Mouse (Mus musculus): Measurements from ENCODE around the gene Fam19a2. TPM values are rescaled to one million over a fixed set of nuclear protein-coding genes. Genes with fewer than 3 reads are reported as not detected.

Gene Fam19a2
- total RNA-seq, 2 experiments from 2014 or later: not detected

DNA sequence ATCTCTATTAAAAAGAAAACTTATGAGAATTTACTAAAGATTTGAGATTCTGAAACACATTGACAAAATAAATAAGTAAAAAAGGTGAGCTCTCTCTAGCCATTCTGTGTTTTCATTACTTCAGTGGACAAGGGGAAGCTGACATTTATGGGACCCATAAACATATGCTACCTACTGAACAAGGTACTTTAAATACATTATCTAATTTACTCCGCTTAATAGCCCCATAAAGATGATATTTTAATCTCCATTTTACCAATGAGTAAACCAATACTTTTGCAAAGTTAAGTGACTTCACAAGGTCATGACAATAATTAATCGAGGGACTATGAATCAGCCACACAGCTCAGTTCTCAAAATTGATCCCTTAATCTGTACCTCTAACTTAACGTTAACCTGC is 443.2 kb downstream of the Fam19a2 start:
- ATAC-seq (ENCODE audit: poor library complexity, severe bottlenecking): no peak

DNA sequence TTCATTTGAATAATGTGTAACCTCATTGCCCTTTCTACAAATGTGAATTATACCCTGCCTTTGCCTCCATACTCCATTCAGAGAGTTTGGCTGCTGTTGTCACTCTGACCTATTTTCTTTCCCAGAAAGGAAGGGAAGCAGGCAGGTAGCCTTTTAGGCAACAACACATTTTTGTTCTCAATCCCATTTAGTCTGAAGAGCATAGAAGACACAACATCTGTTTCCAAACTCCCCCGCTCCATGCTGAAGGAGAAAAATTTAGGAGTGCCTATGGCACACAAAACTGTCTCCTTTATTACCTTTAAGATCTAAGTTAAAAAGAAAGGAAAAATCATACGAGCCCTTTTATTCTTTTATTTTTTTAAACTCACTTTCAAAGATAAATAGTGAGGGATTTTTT is 446.9 kb downstream of the Fam19a2 start:
- ATAC-seq (ENCODE audit: poor library complexity, severe bottlenecking): no peak

DNA sequence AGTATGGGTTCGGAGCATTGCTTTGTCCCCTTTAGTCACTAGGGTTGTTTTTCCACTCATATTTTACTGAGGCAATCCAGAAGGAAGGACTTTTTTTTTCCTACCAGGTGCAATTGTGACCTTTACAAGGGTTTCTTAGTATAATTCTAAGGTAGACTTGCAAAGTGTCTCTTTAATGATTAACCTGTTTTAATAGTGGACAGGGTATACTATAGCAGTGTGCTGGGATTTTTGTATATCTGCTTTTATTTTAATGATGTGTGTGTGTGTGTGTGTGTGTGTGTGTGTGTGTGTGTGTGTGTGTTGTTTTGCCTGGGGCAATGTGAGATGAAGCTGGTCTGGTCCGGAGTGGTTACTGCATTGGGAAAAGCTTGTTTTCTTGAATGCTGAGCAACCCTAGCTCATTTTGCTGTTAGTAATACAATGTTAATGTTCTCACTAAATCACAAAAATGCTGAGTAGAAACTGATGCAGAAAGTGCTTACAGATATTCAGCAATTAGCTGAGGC is 458.2 kb downstream of the Fam19a2 start:
- no peak for ATAC-seq (ENCODE audit: poor library complexity, severe bottlenecking)

DNA sequence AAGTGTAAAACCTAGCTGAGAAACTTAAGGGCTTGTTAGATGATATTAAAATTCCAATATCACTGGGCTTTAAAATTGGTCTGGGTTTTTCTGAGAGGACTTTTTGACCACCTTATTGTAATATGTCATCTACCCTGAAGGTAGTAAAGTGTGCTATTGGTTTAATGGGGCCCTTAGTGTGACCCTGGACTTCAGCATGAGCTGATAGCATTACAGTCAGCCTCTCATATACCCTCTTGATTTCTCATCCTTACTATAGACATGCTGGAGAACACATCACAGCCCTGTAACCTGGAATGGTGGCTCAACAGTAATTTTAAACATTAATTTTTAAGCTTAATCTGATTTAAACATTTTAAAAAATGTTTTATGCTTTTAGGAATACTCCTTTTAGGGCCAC is 459.8 kb downstream of the Fam19a2 start:
- no peak for ATAC-seq (ENCODE audit: poor library complexity, severe bottlenecking)

DNA sequence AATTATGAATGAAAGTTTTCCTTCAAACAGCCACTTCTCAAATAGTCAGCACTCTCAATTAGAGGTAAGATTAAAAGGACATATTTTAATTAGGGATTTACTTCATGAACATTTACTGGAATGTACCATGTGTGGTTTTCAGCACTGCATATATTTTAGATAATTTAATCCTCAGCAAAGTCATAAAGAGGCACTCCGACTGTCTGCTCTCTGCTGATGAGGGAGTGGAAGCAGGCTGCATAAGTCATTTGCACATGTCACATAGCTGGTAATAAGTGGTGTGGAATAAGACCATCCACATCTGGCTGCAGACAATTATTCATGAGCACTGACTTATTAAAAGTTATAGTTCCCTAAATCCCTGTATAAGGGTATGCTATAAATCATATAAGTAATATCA is 484.5 kb downstream of the Fam19a2 start:
- ATAC-seq (ENCODE audit: poor library complexity, severe bottlenecking): no peak

DNA sequence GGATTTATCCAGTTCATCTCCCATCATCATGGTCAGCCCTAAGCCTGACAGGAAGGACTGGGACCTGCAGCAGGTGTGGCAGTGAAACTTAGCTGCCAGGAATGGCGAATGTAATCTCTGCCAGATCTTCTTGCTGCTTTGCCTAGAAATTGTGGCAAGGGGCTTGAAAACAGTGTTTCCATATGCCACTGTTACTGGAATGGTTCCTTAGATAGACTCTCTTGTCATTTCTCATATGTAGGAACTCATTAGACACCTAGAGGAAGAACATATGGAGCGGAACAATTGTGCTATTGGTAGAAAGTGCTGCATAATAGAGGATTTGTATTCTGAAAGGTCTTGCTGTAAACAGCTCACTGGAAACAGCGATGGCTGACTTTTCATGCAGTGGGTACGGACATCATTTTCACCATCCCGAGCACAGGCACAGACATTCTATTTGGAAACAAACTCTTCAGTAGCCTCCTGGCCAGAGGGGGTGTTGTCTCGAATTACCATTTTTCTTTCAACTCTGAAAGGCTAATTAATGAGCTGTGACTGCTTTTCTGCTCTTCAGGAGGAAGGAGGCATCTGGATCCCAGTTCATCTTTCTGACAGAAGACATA is 488.0 kb downstream of the Fam19a2 start:
- no peak for ATAC-seq (ENCODE audit: poor library complexity, severe bottlenecking)

DNA sequence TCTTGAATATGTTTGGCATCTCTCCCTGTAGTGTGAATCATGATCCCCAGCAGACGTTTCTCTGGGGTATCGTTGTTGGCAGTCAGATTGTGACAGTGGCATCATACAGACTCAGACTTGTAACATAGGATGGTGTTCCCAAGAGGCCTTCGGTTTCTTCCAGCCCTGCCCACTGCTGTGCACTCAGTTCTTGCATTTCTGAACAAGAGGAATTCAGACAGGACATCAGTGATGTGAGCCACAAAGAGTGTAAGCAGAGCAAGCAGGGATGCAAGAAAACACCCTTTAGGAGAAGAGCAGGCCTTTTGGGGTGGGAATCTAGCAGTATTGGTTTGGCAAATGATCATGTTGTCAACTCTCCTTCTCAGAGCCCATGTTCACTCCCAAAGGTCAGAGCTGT is 489.0 kb downstream of the Fam19a2 start:
- ATAC-seq (ENCODE audit: poor library complexity, severe bottlenecking): no peak

DNA sequence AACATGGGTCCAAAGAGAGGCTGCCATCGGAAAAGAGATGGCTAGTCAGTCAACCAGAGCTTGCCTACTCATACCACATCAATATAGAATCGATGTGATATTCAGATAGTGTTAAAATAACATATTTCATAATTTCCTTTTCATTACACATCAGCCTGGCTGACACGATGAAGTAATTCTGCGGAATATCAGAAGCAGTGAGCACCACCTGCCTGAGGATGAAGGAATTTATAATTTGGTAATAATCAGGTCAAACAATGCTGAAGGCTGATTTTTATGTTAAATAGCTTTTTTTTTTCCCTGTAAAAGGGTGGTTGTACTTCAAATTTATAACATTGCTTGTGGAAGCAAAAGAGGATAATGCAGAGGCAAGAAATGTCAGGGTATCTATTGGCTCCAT is 490.2 kb downstream of the Fam19a2 start:
- no peak for ATAC-seq (ENCODE audit: poor library complexity, severe bottlenecking)

DNA sequence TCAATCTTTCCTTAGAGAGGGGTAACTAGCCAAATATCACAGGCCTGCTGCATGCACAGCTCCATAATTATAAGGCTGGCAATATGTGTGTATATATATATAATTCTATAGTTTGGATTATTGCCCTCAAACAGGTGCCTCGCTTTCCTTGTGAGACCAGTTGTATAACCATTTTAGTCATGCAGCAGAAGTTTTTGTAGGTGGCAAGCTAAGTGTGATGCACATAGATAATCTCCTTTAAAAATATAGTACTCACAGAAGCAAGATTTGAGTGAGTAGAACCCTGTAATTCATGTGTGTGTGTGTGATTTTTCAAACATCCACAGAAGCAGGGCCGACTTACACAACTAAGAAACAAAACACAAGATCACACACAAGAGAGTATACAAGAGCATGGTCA is 525.6 kb downstream of the Fam19a2 start:
- no peak for ATAC-seq (ENCODE audit: poor library complexity, severe bottlenecking)

Other genes with a start within 250 kb of the Fam19a2 start
- 36.0 and 43.7 TPM in 2 replicates for gene Mon2, start 187.5 kb upstream of the Fam19a2 start, total RNA-seq (2015)
- gene Mon2, start 187.5 kb upstream of the Fam19a2 start, total RNA-seq (2017): 42.9 and 54.4 TPM in 2 replicates
- 109 and 115 TPM in 2 replicates for gene Usp15, start 67.0 kb upstream of the Fam19a2 start, total RNA-seq (2015)
- 170 and 180 TPM in 2 replicates for gene Usp15, start 67.0 kb upstream of the Fam19a2 start, total RNA-seq (2017)